Mouse (Mus musculus): ENCODE results near the gene Snx29.

- no peak for TF ChIP-seq POLR2A (IDR thresholded peaks at IDR 0.05; ENCODE audit: borderline replicate concordance, extremely low read depth, insufficient read depth, insufficient read length, poor library complexity, severe bottlenecking)
- TF ChIP-seq CTCF (IDR thresholded peaks at IDR 0.05; ENCODE audit: borderline replicate concordance, extremely low read depth, insufficient read depth, insufficient read length), result no peak
Observed at GRCm38 (mm10) chr16:11399845-11400565, 77.3 kb downstream of the Snx29 start.
